Mouse (Mus musculus): ENCODE measurements at regions not wholly inside any gene's neighbourhood (a gene's known extent, or its start where the extent isn't known, plus 50 kb on each side); places are given as distances from the start of the nearest gene placed in this dataset.
"Not testable (repeated sequence)": the region's sequence is repeated elsewhere in the genome, so short reads cannot be mapped to it uniquely, and the experiment has no call there.

DNA sequence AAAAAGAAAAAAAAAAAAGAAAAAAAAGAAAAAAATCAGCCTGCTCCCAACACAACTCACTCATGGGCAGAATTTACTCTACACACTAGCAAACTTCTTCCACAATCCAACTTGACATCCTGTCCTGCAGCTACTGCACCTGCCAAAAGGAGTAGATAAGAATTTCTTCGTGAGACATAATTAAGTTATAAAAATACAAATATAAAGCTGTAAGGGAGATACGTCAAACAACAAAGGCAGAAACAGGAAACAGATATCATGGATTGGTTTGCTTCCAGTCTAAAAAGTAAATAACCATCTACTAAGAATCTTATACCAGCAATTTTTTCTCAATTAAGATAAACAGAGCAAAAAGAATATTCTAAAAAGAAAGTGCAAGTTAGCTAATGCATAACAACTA is 390.3 kb downstream of the Pih1d3 start:
- DNase-seq = no peak

DNA sequence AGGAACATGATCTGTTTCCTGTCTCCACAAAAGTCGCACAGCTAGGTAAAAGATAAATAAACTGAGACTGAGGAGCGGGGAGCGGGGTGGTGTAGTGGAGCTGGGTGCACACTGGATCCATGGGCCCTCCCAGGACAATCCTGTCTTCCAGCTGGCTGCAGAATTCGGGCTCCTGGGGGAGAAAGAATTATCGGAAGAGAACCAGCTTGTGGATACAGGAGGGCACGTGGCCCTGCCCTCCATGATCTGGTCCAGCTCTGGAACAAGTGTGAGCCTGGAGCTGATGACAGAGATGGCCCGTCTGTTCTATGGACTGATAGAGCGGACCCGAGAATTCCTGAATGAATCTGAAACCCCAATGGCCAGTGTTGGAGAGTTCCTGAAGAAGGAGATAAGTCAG is 392.6 kb downstream of the Pih1d3 start:
- not testable (repeated sequence) for DNase-seq

GRCm38 (mm10) chr1:31616229-31616946 is 393.8 kb downstream of the Pih1d3 start:
- not testable (repeated sequence) for DNase-seq

GRCm38 (mm10) chr1:31634353-31634752 is 411.7 kb downstream of the Pih1d3 start:
- DNase-seq = no peak

DNA sequence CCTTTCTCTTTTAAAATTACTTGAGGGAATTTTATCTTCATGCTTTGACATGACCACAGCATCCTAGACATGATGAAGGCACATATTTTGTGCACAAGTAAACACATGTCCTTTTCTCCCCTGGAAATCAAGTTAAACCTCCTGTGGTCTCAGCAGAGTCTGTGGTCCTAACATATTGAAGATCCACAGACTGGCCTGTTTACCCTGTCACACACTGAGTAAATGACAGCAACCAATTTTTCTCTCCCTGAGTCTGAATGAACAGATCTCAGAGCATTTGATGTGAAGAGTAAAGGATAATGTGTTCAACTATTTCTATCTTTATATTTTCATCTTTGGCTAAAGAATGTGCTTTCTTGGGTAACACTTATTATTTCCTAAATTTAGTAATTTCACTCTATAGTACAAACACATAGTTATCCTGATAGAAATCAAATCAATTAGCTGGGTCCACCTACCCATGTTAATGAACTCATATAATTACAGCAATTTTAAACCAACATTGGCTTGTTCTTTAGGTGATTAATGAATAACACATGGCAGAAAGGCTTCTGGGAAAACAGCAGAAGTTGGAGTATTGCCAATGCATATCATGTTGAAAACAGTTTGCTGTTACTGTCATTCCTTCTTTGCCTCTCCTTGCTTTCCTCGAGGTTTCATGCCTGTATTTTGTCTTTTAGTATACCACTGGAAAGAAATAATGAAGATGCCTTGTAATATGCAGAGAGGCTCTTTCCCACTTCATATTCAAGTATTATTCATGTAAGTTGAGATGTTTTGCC is 414.1 kb downstream of the Pih1d3 start:
- no peak for DNase-seq

GRCm38 (mm10) chr1:31645116-31645515 is 422.5 kb downstream of the Pih1d3 start:
- peak; percentile 22 for DNase-seq

GRCm38 (mm10) chr1:31678586-31678985 is 455.9 kb downstream of the Pih1d3 start:
- no peak for DNase-seq
